Mouse (Mus musculus): ENCODE measurements around the gene Hnrnph2.

GRCm38 (mm10) chrX:134553326-134553725 lies 47.7 kb upstream of the Hnrnph2 start:
- TF ChIP-seq CTCF (IDR thresholded peaks at IDR 0.05; ENCODE audit: borderline replicate concordance, insufficient read depth, low read length) = no peak
- TF ChIP-seq POLR2A (IDR thresholded peaks at IDR 0.05; ENCODE audit: low read depth, low read length) = no peak
